Mouse (Mus musculus) bone marrow macrophage, adult 2 months (primary cell): ENCODE measurements around the gene Moxd1.

ENCODE experiments used
- CTCF ChIP-seq: IDR thresholded peaks from 2 replicates; pipeline ENCODE4 v1.5.1; 2012; ENCODE audit warnings: low read depth, mild to moderate bottlenecking, low read length, moderate library complexity
- POLR2A ChIP-seq: IDR thresholded peaks from 2 replicates; pipeline ENCODE4 v1.6.1; 2012; ENCODE audit warnings: mild to moderate bottlenecking, low read depth, low read length, borderline replicate concordance

DNA sequence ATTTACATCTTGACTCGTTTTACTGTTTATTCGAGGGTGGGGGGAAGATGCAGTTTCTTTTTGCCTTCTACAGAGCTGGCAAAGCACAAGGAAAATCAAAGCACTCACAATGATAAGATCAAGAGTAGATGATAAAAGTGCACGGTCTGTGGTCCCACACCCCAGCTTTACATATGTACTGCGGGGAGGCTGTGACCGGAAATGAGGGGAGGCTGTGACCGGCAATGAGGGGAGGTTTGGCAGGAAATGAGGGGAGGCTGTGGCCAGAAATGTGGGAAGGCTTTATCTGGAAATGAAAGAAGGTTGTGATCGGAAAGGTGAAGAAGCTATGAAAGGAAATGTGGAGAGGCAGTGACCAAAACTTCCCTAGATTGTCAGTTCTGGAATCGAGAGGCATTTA is 68.3 kb downstream of the Moxd1 start:
- TF ChIP-seq POLR2A = no peak
- TF ChIP-seq CTCF = no peak
